Mouse (Mus musculus): ENCODE results near the gene Mpeg1.

DNA sequence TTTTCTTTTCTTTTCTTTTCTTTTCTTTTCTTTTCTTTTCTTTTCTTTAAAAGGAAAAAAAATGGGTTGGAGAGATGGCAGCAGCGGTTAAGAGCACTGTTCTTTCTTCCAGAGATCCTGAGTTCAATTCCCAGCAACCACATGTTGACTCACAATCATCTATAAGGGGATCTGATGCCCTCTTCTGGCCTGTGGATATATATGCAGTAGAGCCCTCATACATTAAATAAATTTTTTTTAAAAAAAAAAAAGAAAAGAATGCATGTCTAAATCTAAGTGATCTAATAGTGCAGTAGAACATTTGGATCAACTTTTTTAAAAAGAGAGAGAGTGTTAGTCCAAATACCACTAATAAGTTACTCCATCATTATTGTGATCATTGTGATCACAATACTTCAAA is 38.9 kb upstream of the Mpeg1 start:
- TF ChIP-seq CTCF (conservative IDR thresholded peaks at IDR 0.05 in 1 of 2, IDR thresholded peaks at IDR 0.05 in 1 of 2; ENCODE audit: low read depth in 2 of 2, low read length in 2 of 2) (peak in 1 of 2 experiments; percentile 36; a peak in 2 of 4 replicates), POLR2A (IDR thresholded peaks at IDR 0.05; ENCODE audit: low read depth, low read length) (no peak), IRF4 (IDR thresholded peaks at IDR 0.05; ENCODE audit: low read depth, low read length) (no peak), BHLHE40 (IDR thresholded peaks at IDR 0.05; ENCODE audit: low read depth, low read length) (no peak), MAX (IDR thresholded peaks at IDR 0.05; ENCODE audit: low read length) (no peak), NELFE (IDR thresholded peaks at IDR 0.05; ENCODE audit: low read depth, low read length) (no peak), ELF1 (IDR thresholded peaks at IDR 0.05; ENCODE audit: low read depth, low read length) (no peak)
